8 mouse cellular contexts compared by ENCODE assay signal in the genomic region with DNA sequence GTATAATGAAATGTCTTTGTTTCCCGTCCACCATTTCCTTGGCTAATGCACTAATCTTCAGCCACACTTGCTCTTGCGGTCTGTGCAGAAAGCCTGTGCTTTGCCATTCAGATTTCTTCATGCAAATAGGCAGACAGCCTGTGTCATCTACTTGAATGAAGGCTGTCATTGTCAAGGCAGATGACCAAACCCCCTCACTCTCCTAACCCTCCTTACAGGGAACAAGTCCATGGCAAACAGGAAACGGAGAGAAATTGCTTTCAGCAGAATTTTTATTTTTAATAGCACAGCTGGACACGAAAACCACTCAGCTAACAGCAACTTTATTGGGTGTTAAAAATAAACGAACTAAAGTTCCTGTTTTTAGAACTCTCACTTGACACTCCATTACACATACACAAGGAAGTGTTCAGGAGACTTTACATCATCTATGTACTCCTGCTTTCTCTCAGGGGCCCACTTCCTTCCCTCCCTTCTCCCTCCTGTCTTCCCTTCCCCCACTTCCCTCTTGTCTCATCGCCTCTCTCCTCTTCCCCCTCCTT. TPM values are rescaled to one million over a fixed set of nuclear protein-coding genes. Genes with fewer than 3 reads are reported as not detected.
DNase-seq lines count a peak whose midpoint lies in the region; ATAC-seq and TF ChIP-seq lines count a peak whose summit lies in the region.

No protein-coding gene starts in this region.

- H3K36me3 ChIP-seq in midbrain, embryonic 10.5 days: no peaks in the 10 kb centered on the region
- H3K36me3 ChIP-seq in midbrain, postnatal 0 days (ENCODE audit: insufficient read depth, low read length): no peaks in the 10 kb centered on the region
- 0 out of 2 replicates have a peak, but pooled peaks cover 2% of the 10 kb centered on the region for H3K36me3 ChIP-seq in limb, embryonic 10.5 days

- H3K4me2 ChIP-seq in midbrain, postnatal 0 days (ENCODE audit: low read depth, low read length, poor library complexity, severe bottlenecking): no peak overlapping the region

- no peak for TF ChIP-seq CTCF in midbrain, postnatal 0 days (IDR thresholded peaks at IDR 0.05)
- no peak for TF ChIP-seq CTCF in cortical plate, adult 2 months (IDR thresholded peaks at IDR 0.05; ENCODE audit: extremely low read depth, insufficient read depth, low read length)
- TF ChIP-seq CTCF in olfactory bulb, adult 2 months (IDR thresholded peaks at IDR 0.05; ENCODE audit: insufficient read depth, low read depth, low read length): no peak

- H3K4me3 ChIP-seq in midbrain, embryonic 10.5 days: no peak overlapping the region
- H3K4me3 ChIP-seq in midbrain, postnatal 0 days (ENCODE audit: low read depth, low read length): no peak overlapping the region
- no peak overlapping the region for H3K4me3 ChIP-seq in cortical plate, adult 2 months (ENCODE audit: insufficient read depth, low read length)
- H3K4me3 ChIP-seq in limb, embryonic 10.5 days: no peak overlapping the region
- no peak overlapping the region for H3K4me3 ChIP-seq in olfactory bulb, adult 2 months (ENCODE audit: insufficient read depth, low read depth, low read length)

- H3K27ac ChIP-seq in midbrain, embryonic 10.5 days (replicated peaks): peak overlapping the region; percentile 64
- no peak overlapping the region; the same call in 1 of the 2 replicates for H3K27ac ChIP-seq in midbrain, postnatal 0 days (ENCODE audit: low read depth, low read length)
- H3K27ac ChIP-seq in cortical plate, adult 2 months (ENCODE audit: insufficient read depth, low read length): peak overlapping the region; percentile 70
- H3K27ac ChIP-seq in limb, embryonic 10.5 days: peak overlapping the region; percentile 66
- peak overlapping the region; percentile 71 for H3K27ac ChIP-seq in olfactory bulb, adult 2 months (ENCODE audit: insufficient read depth, low read depth, low read length)

- TF ChIP-seq POLR2A in cortical plate, adult 2 months (IDR thresholded peaks at IDR 0.05; ENCODE audit: extremely low read depth, insufficient read depth, low read length): no peak
- TF ChIP-seq POLR2A in olfactory bulb, adult 2 months (IDR thresholded peaks at IDR 0.05; ENCODE audit: insufficient read depth, low read depth, low read length): no peak

- 55% methylated on average over 6 of the region's 6 CpGs for WGBS in midbrain, embryonic 10.5 days
- 31% methylated on average over 6 of the region's 6 CpGs for WGBS in midbrain, postnatal 0 days
- 49% methylated on average over 6 of the region's 6 CpGs for WGBS in limb, embryonic 10.5 days
- WGBS in olfactory bulb, adult 2 months: 35% methylated on average over 6 of the region's 6 CpGs

- ATAC-seq in midbrain, postnatal 0 days (ENCODE audit: low FRiP score): no peak

- H3K27me3 ChIP-seq in midbrain, embryonic 10.5 days (ENCODE audit: low read depth, poor library complexity, severe bottlenecking): no peaks in the 10 kb centered on the region
- no peaks in the 10 kb centered on the region for H3K27me3 ChIP-seq in midbrain, postnatal 0 days (ENCODE audit: insufficient read depth, low read length)
- H3K27me3 ChIP-seq in limb, embryonic 10.5 days (ENCODE audit: low read depth, poor library complexity, severe bottlenecking): no peaks in the 10 kb centered on the region

- H3K9me3 ChIP-seq in midbrain, embryonic 10.5 days (replicated peaks): no peaks in the 10 kb centered on the region
- no peaks in the 10 kb centered on the region for H3K9me3 ChIP-seq in midbrain, postnatal 0 days (ENCODE audit: low read length)
- no peaks in the 10 kb centered on the region for H3K9me3 ChIP-seq in limb, embryonic 10.5 days (replicated peaks)

- H3K9ac ChIP-seq in midbrain, postnatal 0 days (replicated peaks; ENCODE audit: low read length, poor library complexity, severe bottlenecking): no peak overlapping the region

- DNase-seq in midbrain, embryonic 10.5 days (ENCODE audit: low spot score): no peak
- DNase-seq in midbrain, postnatal 0 days (ENCODE audit: low spot score): no peak
- DNase-seq in limb, embryonic 10.5 days (ENCODE audit: low spot score): no peak
- no peak for DNase-seq in frontal cortex, postnatal 36 days (ENCODE audit: low spot score in 2 of 2)
- DNase-seq in ovary, postnatal 10 days (ENCODE audit: low spot score): no peak
- no peak for DNase-seq in right cerebral cortex, adult 18-20 months

- peaks cover 48% of the 10 kb centered on the region for H3K4me1 ChIP-seq in midbrain, embryonic 10.5 days
- H3K4me1 ChIP-seq in midbrain, postnatal 0 days (ENCODE audit: insufficient read depth, low read length): no peaks in the 10 kb centered on the region
- H3K4me1 ChIP-seq in cortical plate, adult 2 months (ENCODE audit: control insufficient read depth, insufficient read depth, low read length): peaks cover 3% of the 10 kb centered on the region; the same call in 1 of the 2 replicates
- peaks cover 17% of the 10 kb centered on the region for H3K4me1 ChIP-seq in limb, embryonic 10.5 days
- H3K4me1 ChIP-seq in olfactory bulb, adult 2 months (ENCODE audit: control insufficient read depth, insufficient read depth, low read length): peaks cover 6% of the 10 kb centered on the region; the same call in 1 of the 2 replicates

RNA-seq across cellular contexts. Expression of gene St3gal6, which starts 22.2 kb away (rescaled TPM):
- 9.3 and 12.5 TPM in 2 replicates for polyA plus RNA-seq in midbrain, embryonic 10.5 days (2016; fragmentation: Nextera tagmentation; extraction: Ambion mirVana)
- 3.8 and 6.5 TPM in 2 replicates for total RNA-seq in midbrain, postnatal 0 days (2014; rRNA removed)
- polyA plus RNA-seq in midbrain, postnatal 0 days (2015; fragmentation: Nextera tagmentation; extraction: Ambion mirVana): 14.9 and 18.0 TPM in 2 replicates
- 18.7 and 20.1 TPM in 2 replicates for polyA plus RNA-seq in cortical plate, adult 2 months (2012; rRNA removed)
- polyA plus RNA-seq in limb, embryonic 10.5 days (2016; fragmentation: Nextera tagmentation; extraction: Ambion mirVana): 10.8 and 13.5 TPM in 2 replicates
- not detected in 2 replicates for polyA plus RNA-seq in olfactory bulb, adult 2 months (2012; ENCODE audit: insufficient read depth, insufficient read length, low replicate concordance, missing spikeins)

Comparison
In these comparisons a context has a peak if more than half of its experiments do, and no peak if none do; other contexts are left out.
1. RNA of gene St3gal6, which starts 22.2 kb away (polyA plus RNA-seq): 18.7 to 20.1 TPM in cortical plate, adult 2 months, 14.9 to 18.0 TPM in midbrain, postnatal 0 days, 9.3 to 12.5 TPM in midbrain, embryonic 10.5 days and 10.8 to 13.5 TPM in limb, embryonic 10.5 days; not detected in olfactory bulb, adult 2 months; every median in the first group is over 10 times any median in the second.